Mouse (Mus musculus) heart, adult 2 months (tissue): ENCODE data around the gene Ak5. TPM values are rescaled to one million over a fixed set of nuclear protein-coding genes. Genes with fewer than 3 reads are reported as not detected.

Source experiments
- DNase-seq, 2 experiments: peaks; one replicate each; pipeline ENCODE4 v3.0.0; 2021
- H3K27ac ChIP-seq: fragments of 200-600 bp; 2 replicates; pipeline ENCODE4 v1.8.1; 2022
- H3K27me3 ChIP-seq: fragments of 200-500 bp; 2 replicates; pipeline ENCODE4 v1.6.1; 2012; ENCODE audit warnings: mild to moderate bottlenecking, low read length, inconsistent platforms, mixed read lengths; ENCODE audit not compliant: control insufficient read depth, insufficient read depth
- H3K36me3 ChIP-seq: fragments of 200-500 bp; 2 replicates; pipeline ENCODE4 v1.6.1; 2012; ENCODE audit warnings: low read length, inconsistent platforms; ENCODE audit not compliant: control insufficient read depth, insufficient read depth
- H3K4me1 ChIP-seq: fragments of 200-500 bp; 2 replicates; pipeline ENCODE4 v1.6.1; 2011; ENCODE audit warnings: low read length; ENCODE audit not compliant: control insufficient read depth, insufficient read depth
- H3K4me3 ChIP-seq: fragments of 200-600 bp; 2 replicates; pipeline ENCODE4 v1.8.1; 2022
- H3K79me2 ChIP-seq: fragments of 200-500 bp; replicated peaks from 2 replicates; pipeline ENCODE4 v1.6.1; 2012; ENCODE audit warnings: mild to moderate bottlenecking, inconsistent platforms, low read length, moderate library complexity, mixed read lengths; ENCODE audit not compliant: control insufficient read depth, insufficient read depth
- H3K9ac ChIP-seq: fragments of 200-500 bp; 2 replicates; pipeline ENCODE4 v1.6.1; 2012; ENCODE audit warnings: low read depth, mild to moderate bottlenecking, control low read depth, inconsistent platforms, low read length, mixed read lengths
- CTCF ChIP-seq: fragments of 200-600 bp; IDR thresholded peaks from 2 replicates; pipeline ENCODE4 v1.8.1; 2022; ENCODE audit warnings: antibody characterized with exemption, mild to moderate bottlenecking, moderate library complexity
- EP300 ChIP-seq: fragments of 200-500 bp; IDR thresholded peaks from 2 replicates; pipeline ENCODE4 v1.6.1; 2011; ENCODE audit warnings: low read depth, low read length, control low read depth; ENCODE audit not compliant: insufficient read depth
- POLR2A ChIP-seq: fragments of 200-500 bp; IDR thresholded peaks from 2 replicates; pipeline ENCODE4 v1.6.1; 2011; ENCODE audit warnings: mild to moderate bottlenecking, low read depth, low read length, control low read depth; ENCODE audit not compliant: insufficient read depth
- WGBS: fragments of 180-500 bp; shearing (Covaris S2); methylation state at CpG from one replicate; pipeline ENCODE4 v1.1.7; 2018; 5-methylcytosine and 5-hydroxymethylcytosine counted together
- intact Hi-C: fragments of 180-260 bp; cut with DNase I; formaldehyde crosslinking; loops from one replicate; pipeline ENCODE4 v1.15.1; 2025
- polyA plus RNA-seq: library from polyadenylated mRNA; depleted of rRNA; stranded (reverse); fragments of >200 nt; gene quantifications from 2 replicates; pipeline ENCODE4 v1.2.3, GENCODE M21; 2012
- total RNA-seq, 2 experiments: library from RNA; stranded (reverse); gene quantifications; 2 replicates each; pipeline ENCODE4 v1.2.3; 2021

Gene Ak5
- total and polyA plus RNA-seq, 3 experiments: 0.45 TPM; not detected in 2

DNA sequence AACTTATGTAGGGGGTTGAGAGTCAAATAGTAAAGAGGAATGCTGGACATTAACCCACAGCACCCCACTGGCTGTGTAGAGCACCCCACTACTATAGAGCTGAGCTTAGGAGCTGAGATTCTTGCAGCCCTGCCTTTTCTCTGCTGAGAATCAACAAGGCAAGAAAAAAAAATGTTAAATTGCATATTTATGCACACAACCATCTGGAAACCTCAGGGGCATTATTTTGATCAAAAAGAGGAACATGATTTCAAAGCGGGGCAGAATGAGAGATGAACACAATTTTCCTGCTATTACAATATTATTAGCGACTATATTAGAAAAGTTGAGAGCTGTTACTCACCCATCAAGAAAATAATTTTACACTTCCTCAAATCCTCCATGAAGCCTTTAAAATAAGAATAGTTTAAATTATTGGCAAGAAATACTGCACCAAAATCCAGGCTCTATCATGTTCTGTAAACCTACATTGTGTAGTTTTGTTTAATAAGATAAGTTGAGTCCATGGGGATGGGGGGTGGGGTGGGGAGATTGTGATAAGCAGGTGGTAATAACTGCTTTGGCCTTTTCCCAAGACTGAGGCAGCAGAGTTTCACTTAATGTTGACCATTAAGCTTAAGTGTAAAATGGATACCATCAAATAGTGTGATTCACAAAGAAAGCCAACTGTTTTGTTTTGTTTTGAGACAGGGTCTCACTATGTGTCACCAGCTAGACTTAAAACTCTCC, 169.0 kb downstream of the Ak5 start:
- Histone ChIP-seq H3K27ac (no peak overlapping the region), H3K9ac (no peak overlapping the region), H3K36me3 (no peaks in the 10 kb centered on the region), H3K4me3 (no peak overlapping the region), H3K27me3 (no peaks in the 10 kb centered on the region), H3K4me1 (no peaks in the 10 kb centered on the region), H3K79me2 (no peaks in the 10 kb centered on the region)
- TF ChIP-seq CTCF (no peak), POLR2A (no peak), EP300 (no peak)
- intact Hi-C loops: no loop called here
- no peak for DNase-seq
- WGBS: 72% methylated on average over 2 of the region's 2 CpGs

DNA sequence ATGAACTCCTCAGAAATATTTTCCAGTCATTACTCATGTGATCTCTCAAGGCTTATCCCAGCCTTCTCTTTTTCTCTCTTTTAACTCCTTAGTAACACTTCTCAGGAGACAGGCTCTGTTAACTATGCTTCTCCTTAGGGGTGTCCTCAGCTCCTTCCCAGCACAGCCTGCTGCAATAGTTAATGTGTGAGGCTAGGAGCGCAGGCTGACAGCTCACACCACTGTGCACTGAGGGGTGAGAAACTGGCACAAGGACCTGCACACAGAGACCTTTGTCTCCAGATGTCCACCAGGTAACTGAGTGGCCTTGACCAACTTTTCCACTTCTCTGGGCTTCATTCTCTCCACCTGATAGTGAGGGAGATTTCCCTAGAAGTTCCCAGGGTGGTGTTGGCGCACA, 170.3 kb downstream of the Ak5 start:
- no peak overlapping the region for H3K27ac ChIP-seq
- DNase-seq: no peak
- H3K4me1 ChIP-seq: no peaks in the 10 kb centered on the region
- WGBS: 80% methylated on average over 2 of the region's 2 CpGs
- no peak overlapping the region for H3K4me3 ChIP-seq
- TF ChIP-seq EP300: no peak
- TF ChIP-seq CTCF: no peak
- TF ChIP-seq POLR2A: no peak
- no peaks in the 10 kb centered on the region for H3K27me3 ChIP-seq
- no peaks in the 10 kb centered on the region for H3K79me2 ChIP-seq
- no peak overlapping the region for H3K9ac ChIP-seq
- intact Hi-C loops: no loop called here
- H3K36me3 ChIP-seq: no peaks in the 10 kb centered on the region

DNA sequence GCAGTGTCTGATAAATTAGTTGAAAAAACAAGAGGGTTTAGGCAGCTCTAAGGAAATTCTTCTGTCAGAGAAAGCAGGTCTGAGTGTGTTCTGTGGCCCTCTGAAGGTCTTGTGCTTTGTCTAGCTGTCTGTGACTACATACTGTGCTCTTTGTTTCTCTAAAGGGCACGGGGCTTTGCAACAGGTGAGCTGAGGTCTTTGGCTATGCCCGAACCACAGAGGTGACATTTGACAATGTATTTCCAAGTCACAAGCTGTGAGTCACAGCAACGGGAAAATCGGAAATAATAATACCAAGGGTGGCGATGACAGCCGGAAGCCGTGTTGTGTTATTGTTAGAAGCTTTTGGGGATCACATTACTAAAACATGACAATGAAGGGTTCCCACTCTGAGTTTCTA, 171.1 kb downstream of the Ak5 start:
- TF ChIP-seq EP300 (no peak), POLR2A (no peak), CTCF (no peak)
- intact Hi-C loops: no loop called here
- H3K4me3 ChIP-seq: no peak overlapping the region
- DNase-seq: no peak
- H3K27me3 ChIP-seq: no peaks in the 10 kb centered on the region
- H3K27ac ChIP-seq: no peak overlapping the region
- no peaks in the 10 kb centered on the region for H3K36me3 ChIP-seq
- H3K9ac ChIP-seq: no peak overlapping the region
- no peaks in the 10 kb centered on the region for H3K4me1 ChIP-seq
- WGBS: 51% methylated on average over 7 of the region's 7 CpGs
- H3K79me2 ChIP-seq: no peaks in the 10 kb centered on the region

DNA sequence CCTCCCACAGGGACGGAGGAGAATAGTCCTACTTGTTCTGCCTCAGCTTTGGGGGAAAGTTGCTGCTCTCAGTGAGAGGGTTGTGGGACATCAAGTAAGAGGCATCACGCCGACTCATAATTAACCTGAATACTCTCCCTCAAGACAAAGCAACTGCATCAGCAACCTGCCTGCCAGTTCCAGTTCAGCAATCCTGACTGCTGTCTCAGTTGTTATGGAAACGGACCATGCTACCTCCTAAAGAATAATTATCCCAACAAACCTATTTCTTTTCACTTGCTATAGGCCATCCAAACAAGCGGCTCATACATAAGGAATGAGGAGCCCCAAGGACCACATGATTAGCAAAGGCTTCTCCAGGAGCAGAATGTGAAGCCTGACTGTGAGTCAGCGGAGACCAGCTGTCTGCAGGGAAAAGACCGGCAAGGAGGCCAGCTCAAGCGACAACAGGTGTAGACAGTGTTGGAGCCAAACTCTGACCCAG, 172.7 kb downstream of the Ak5 start:
- no peak overlapping the region for H3K9ac ChIP-seq
- no peaks in the 10 kb centered on the region for H3K4me1 ChIP-seq
- H3K36me3 ChIP-seq: no peaks in the 10 kb centered on the region
- no peak overlapping the region for H3K27ac ChIP-seq
- no peak for TF ChIP-seq POLR2A
- no peak for TF ChIP-seq EP300
- TF ChIP-seq CTCF: no peak
- no peak overlapping the region for H3K4me3 ChIP-seq
- 87% methylated on average over 8 of the region's 8 CpGs for WGBS
- DNase-seq: no peak
- intact Hi-C loops: no loop called here
- no peaks in the 10 kb centered on the region for H3K79me2 ChIP-seq
- H3K27me3 ChIP-seq: no peaks in the 10 kb centered on the region

DNA sequence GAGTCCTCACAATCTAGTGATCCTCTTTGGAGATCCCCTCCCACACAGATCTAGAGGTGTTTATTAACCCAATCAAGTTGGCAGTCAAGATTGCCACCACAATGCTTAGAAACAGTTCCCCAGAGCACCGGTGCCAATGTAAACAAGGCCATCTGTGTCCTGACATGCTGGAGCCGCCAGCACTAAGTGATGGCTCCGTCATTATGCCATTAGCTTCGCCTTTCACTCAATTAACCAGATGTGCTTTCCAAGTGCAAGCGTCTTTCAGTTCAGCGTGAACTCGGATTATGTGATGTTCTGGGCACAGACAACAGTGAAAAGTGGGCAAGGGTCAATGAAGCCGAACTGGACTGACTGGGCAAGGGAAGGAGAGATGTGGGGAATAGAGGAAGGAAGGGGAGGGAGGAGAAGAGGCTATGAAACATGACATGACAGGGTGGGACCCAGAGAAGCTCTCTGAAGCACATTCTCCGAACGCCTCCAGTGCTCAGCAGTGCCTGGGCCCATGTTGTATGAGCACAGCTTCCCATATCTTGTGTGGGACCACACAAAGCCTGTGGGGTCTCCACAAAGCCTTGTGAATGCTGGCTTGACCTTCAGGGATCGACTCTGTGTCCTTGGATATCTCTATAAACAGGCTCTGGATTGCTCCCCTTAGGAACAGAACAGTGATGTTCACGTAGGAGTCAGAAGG, 173.3 kb downstream of the Ak5 start:
- Histone ChIP-seq H3K36me3 (no peaks in the 10 kb centered on the region), H3K4me1 (no peaks in the 10 kb centered on the region), H3K9ac (no peak overlapping the region), H3K27me3 (no peaks in the 10 kb centered on the region), H3K27ac (no peak overlapping the region), H3K4me3 (no peak overlapping the region), H3K79me2 (no peaks in the 10 kb centered on the region)
- intact Hi-C loops: no loop called here
- TF ChIP-seq EP300: no peak
- TF ChIP-seq CTCF: no peak
- no peak for TF ChIP-seq POLR2A
- 59% methylated on average over 12 of the region's 12 CpGs for WGBS
- no peak for DNase-seq

DNA sequence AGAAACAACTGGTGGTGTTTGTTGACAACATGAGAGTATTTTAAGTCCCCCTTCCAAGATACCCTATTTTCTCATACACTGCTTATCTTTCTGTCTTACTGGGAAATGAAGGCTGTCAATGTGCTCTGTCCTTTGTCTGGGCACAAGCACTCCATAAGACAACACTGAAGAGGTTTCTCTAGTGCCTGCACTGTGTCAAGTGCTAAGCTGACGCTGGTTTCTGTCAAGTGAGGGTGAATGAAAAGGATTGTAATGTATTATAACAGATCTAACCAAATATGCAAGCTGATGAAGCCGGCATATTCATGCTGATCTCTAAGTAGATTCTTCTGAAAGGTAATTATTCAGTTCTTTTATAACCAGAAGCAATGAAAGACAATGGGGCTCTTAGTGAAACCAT, 174.3 kb downstream of the Ak5 start:
- Histone ChIP-seq H3K27ac (no peak overlapping the region), H3K4me3 (no peak overlapping the region), H3K36me3 (no peaks in the 10 kb centered on the region), H3K4me1 (no peaks in the 10 kb centered on the region), H3K27me3 (no peaks in the 10 kb centered on the region), H3K79me2 (no peaks in the 10 kb centered on the region), H3K9ac (no peak overlapping the region)
- intact Hi-C loops: no loop called here
- 30% methylated on average over 2 of the region's 2 CpGs for WGBS
- no peak for DNase-seq
- TF ChIP-seq EP300: no peak
- no peak for TF ChIP-seq CTCF
- TF ChIP-seq POLR2A: no peak
